Mouse (Mus musculus) kidney, embryonic 16.5 days (tissue): Measurements from ENCODE around the gene Cdc6. TPM values are rescaled to one million over a fixed set of nuclear protein-coding genes. Genes with fewer than 3 reads are reported as not detected.

Source experiments
- ATAC-seq: fragments of 200-750 bp; cut with Nextera tagmentation; 2 replicates; pipeline ENCODE4 v1.8.0; 2017; ENCODE audit warnings: moderate TSS enrichment; ENCODE audit not compliant: low FRiP score, low TSS enrichment
- H3K27ac ChIP-seq: fragments of 300-500 bp; sonication (generic); 2 replicates; pipeline ENCODE4 v1.5.1; 2014; ENCODE audit warnings: low read length
- H3K27me3 ChIP-seq: fragments of 300-500 bp; sonication (generic); 2 replicates; pipeline ENCODE4 v1.6.1; 2014; ENCODE audit warnings: low read length, control low read depth, mixed read lengths; ENCODE audit not compliant: insufficient read depth
- H3K36me3 ChIP-seq: fragments of 300-500 bp; sonication (generic); 2 replicates; pipeline ENCODE4 v1.6.1; 2014; ENCODE audit warnings: low read length, control low read depth, mixed read lengths; ENCODE audit not compliant: insufficient read depth
- H3K4me1 ChIP-seq: fragments of 300-500 bp; sonication (generic); 2 replicates; pipeline ENCODE4 v1.6.1; 2014; ENCODE audit warnings: low read length, control low read depth, mixed read lengths; ENCODE audit not compliant: insufficient read depth
- H3K4me2 ChIP-seq: fragments of 300-500 bp; sonication (generic); replicated peaks from 2 replicates; pipeline ENCODE4 v1.6.1; 2014; ENCODE audit warnings: low read depth, low read length
- H3K4me3 ChIP-seq: fragments of 300-500 bp; sonication (generic); 2 replicates; pipeline ENCODE4 v1.5.1; 2014; ENCODE audit warnings: mild to moderate bottlenecking, low read length
- H3K9ac ChIP-seq: fragments of 300-500 bp; sonication (generic); replicated peaks from 2 replicates; pipeline ENCODE4 v1.6.1; 2014; ENCODE audit warnings: low read length
- H3K9me3 ChIP-seq: fragments of 300-500 bp; sonication (generic); 2 replicates; pipeline ENCODE4 v1.6.1; 2016; ENCODE audit warnings: low read length, control low read depth
- WGBS: fragments of 180-500 bp; shearing (Covaris S2); extraction: QIAGEN DNeasy Blood & Tissue Kit; methylation state at CpG from one replicate; pipeline ENCODE4 v1.1.7; 2014; 5-methylcytosine and 5-hydroxymethylcytosine counted together
- polyA plus RNA-seq: library from polyadenylated mRNA; unstranded; fragments of >200 nt; fragmentation: Nextera tagmentation; extraction: Ambion mirVana; gene quantifications from 2 replicates; pipeline ENCODE4 v1.2.1, GENCODE M21; 2015

Cdc6 gene
- polyA plus RNA-seq, 1 experiment from 2014 or later: 36.2 TPM

DNA sequence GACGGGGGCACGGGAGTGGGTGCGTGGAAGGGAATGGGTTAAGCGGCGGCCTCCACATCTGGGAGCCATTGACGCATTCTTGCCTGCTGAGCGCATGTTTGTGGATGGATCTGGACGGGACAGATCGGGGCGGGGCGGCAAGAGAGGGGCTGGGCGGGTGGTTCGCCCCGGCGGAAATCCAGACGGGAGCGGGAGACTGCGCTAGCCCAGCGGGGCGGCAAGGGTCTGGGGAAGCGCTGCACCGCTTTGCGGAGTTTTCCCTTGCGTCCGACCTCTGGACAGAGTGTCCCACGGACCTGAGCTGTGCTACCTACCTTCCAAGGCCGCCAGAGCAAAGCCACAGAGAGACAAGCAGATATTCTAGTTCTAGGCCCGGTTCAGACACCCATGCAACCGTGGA is 28.6 kb downstream of the Cdc6 start:
- Histone ChIP-seq H3K27me3 (no peaks in the 10 kb centered on the region), H3K4me3 (peak overlapping the region; percentile 80), H3K9ac (peak overlapping the region; percentile 91), H3K4me1 (peaks cover 74% of the 10 kb centered on the region), H3K36me3 (no peaks in the 10 kb centered on the region), H3K9me3 (no peaks in the 10 kb centered on the region), H3K4me2 (peak overlapping the region; percentile 92), H3K27ac (peak overlapping the region; percentile 76)
- peak; percentile 27; the same call in 1 of the 2 replicates for ATAC-seq
- 1% methylated on average over 29 of the region's 29 CpGs for WGBS

DNA sequence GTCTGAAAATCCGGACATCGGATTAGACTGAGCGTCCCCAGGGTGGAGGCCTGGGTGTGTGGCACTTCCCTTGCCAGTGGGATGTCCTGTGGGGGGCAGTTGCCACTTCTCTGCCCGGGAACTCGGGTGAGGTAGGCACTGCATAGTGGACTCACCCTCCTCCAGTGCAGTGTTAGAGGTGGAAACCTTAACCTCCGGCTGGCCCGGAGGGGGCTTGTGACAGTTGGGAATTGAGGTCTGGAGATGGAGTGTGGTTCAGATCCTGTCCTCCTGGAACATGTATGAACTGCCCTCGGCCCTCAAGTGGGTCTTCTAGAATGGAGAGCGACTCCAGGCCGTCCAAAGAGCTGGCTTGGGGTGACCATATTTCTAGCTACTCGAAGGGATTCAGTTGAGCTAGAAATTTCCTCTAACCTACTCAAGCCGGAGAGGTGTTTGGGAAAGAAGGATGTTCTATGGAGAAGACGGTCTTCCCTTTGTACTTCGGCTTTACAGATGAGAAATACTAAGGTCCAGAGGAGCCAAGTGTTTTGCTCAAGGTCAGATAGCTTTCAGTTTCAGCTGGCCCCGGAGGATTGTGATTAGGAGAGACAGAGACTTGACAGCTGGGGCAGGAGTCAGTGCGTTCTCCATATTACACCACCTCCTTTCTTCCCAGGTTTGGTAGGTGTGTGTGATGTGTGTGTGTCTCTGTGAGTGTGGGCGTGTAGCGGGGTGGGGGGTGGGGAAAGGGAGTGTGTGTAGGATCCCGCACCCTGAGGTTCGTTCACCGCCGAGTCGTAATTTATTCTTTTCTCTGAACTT is 29.2 kb downstream of the Cdc6 start:
- ATAC-seq: no peak
- Histone ChIP-seq H3K4me1 (peaks cover 74% of the 10 kb centered on the region), H3K27me3 (no peaks in the 10 kb centered on the region), H3K27ac (peak overlapping the region; percentile 76), H3K9ac (peak overlapping the region; percentile 91), H3K36me3 (no peaks in the 10 kb centered on the region), H3K9me3 (no peaks in the 10 kb centered on the region), H3K4me3 (peak overlapping the region; percentile 80), H3K4me2 (peak overlapping the region; percentile 92)
- 3% methylated on average over 23 of the region's 23 CpGs for WGBS

DNA sequence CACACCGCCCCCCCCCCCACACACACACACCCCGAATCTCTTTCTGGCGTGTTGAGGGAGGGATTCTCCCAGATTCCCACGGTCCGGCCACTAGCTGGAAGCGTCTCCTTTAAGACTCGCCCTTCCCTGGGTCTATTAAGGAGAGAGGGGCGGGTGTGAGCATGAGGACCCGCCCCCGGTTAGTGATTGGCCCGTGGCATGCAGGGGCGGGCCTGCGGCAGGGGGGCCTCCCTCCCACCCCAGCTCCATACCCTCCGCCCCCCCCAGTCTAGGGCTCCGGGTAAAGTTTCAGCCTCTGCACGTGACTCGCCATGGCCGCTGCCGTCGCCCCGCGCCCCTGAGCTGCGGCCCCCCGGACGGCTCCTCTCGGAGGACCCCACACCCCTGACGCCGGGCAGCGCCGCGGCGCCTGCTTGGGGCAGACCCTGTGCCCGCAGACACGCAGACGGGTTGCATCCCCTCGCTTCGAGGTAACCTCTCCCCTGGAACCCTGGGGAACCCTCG is 29.9 kb downstream of the Cdc6 start:
- Histone ChIP-seq H3K4me3 (peak overlapping the region; percentile 80), H3K27ac (peak overlapping the region; percentile 95), H3K4me2 (peak overlapping the region; percentile 92), H3K9me3 (no peaks in the 10 kb centered on the region), H3K27me3 (no peaks in the 10 kb centered on the region), H3K36me3 (no peaks in the 10 kb centered on the region), H3K9ac (peak overlapping the region; percentile 91), H3K4me1 (peaks cover 74% of the 10 kb centered on the region)
- peak; percentile 88 for ATAC-seq
- WGBS: 1% methylated on average over 32 of the region's 38 CpGs

DNA sequence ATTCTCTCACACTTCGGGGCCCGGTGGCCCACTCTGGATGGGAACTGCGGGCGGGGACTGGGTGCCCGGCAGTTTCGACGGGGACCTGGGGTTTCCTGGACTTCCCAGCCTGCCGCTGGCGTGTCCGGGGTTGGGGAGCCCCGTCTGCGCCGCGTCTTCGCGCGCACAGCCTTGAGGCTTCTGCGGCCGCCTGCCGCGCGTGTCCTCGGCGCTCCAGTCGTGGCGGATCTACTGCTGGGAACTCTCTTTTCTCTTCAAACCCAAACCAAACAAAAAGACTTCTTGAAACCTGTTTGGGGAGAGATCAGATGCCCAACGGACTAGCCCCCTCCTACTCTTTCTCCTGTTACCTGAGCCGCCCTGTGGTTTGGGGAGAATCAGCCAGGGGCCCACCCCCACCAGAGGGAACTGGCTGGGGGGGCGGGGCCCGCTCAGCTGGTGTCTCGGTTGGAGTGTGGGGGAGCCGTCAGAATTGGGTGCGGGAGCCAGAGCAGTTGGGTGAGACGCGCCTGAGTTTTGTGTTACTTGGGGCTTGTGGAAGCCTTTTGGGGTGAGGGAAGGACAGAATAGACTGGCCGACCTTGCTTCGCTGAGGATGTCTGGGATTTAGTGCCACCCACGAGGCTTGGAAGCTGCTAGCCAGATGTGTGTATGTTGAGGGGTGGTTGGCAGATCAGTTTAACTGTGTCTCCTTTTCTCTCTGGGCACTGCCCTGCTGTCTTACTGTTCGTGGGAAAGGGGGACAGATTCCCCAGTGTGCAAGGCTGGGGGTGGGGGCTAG is 30.5 kb downstream of the Cdc6 start:
- no peaks in the 10 kb centered on the region for H3K27me3 ChIP-seq
- peak overlapping the region; percentile 91 for H3K9ac ChIP-seq
- peaks cover 74% of the 10 kb centered on the region for H3K4me1 ChIP-seq
- peak; percentile 4 for ATAC-seq
- peak overlapping the region; percentile 80 for H3K4me3 ChIP-seq
- no peaks in the 10 kb centered on the region for H3K36me3 ChIP-seq
- H3K9me3 ChIP-seq: no peaks in the 10 kb centered on the region
- peak overlapping the region; percentile 92 for H3K4me2 ChIP-seq
- under 1% methylated on average over 39 of the region's 39 CpGs for WGBS
- H3K27ac ChIP-seq: peak overlapping the region; percentile 95

DNA sequence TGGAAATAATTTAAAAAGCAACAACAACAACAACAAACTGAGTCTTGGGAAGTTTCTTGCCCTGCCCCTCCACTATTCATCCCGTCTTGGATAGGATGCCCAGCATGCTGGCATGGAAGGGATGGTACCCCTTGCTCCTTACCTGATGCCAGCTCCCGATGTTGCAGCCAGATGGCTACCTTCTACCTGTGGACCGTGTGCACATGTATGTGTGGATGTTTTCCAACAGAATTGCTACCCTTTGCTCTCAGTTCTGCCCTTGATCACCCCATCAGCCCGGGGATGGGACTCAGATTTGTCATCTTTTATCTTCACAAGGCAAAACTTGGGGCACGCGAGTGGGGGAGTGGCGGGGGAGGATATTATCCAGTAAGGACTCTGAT is 31.1 kb downstream of the Cdc6 start:
- H3K27me3 ChIP-seq: no peaks in the 10 kb centered on the region
- H3K9ac ChIP-seq: peak overlapping the region; percentile 91
- 26% methylated on average over 7 of the region's 7 CpGs for WGBS
- H3K9me3 ChIP-seq: no peaks in the 10 kb centered on the region
- peaks cover 74% of the 10 kb centered on the region for H3K4me1 ChIP-seq
- no peaks in the 10 kb centered on the region for H3K36me3 ChIP-seq
- peak overlapping the region; percentile 80 for H3K4me3 ChIP-seq
- H3K4me2 ChIP-seq: peak overlapping the region; percentile 92
- ATAC-seq: no peak
- no peak overlapping the region for H3K27ac ChIP-seq

DNA sequence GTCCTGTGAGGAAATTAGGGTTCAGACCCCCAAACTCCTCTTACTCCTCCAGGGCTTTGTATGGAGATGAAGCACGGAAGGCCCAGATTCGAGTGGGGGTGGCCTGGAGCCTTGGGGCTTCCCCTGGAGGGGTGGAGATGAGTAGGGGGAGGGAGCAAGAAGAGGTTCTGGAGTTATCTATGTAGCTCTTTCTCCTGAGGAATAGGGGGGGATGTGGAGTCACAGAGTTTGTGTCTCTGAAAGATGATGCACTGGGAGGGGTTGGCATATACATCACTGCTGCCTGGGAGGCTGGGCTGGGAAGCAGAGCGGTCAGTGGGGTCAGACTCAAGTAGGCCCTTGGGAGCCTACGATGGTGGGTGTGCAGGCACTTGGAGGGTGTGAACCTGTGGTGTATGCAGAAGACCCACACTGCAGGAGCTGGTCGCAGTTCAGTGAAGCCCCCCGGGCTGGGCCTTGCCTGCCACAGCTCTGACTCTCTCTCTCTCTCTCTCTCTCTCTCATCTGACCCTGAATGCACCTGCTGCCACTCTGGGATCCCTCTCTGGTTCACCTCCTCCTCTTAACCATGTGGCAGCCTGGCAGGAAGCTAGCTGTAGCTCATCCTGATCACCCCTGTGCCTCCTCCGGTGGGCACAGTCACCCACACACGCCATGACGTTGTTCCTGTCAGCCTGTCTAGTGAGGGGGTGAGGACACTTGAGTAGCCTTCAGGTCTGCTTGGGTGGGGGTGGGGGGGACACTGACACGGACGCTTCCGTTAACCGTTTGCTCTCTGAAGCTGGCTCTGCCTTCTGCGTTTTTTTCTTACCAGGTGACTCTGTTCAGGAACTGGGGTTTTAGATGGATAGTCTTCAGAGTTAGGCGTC is 31.7 kb downstream of the Cdc6 start:
- H3K9ac ChIP-seq: peak overlapping the region; percentile 91
- peak overlapping the region; percentile 80 for H3K4me3 ChIP-seq
- ATAC-seq: no peak

DNA sequence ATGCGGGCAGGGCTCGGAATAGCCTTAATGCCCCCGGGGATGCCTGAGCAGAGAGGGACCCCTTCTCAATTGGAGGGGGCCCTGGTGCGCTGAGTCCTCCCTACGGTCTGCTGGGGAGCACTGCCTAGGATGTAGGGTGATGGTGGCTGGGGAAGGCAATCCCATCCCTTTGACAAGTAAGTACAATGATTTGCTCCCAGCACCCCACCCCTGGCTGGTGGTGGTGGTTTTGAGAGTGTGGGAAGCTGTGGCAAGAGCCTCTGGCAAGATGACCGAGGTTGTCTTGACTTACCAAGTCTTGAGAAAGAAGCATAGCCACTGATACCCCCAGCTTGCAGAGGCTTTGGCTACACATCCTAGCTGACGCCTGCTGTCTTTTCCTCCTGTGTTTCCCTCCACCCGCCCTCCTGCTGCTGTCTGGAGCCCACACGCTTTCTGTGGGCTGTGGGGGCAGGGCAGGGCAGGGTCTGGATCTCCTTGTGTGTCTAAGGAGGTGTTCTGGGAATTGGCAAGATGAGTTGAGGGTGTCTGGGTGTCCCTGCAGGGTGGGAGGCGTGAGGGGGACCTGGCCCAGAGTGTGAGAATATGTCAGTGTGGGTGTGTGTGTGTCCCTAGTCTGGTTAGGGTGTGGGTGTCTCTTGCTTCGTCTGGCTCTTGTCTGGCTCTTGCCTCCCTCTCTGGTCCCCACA is 32.5 kb downstream of the Cdc6 start:
- H3K27ac ChIP-seq: peak overlapping the region; percentile 98
- WGBS: 50% methylated on average over 11 of the region's 11 CpGs
- peak overlapping the region; percentile 80; the same call in 1 of the 2 replicates for H3K4me3 ChIP-seq
- no peaks in the 10 kb centered on the region for H3K27me3 ChIP-seq
- peak overlapping the region; percentile 92 for H3K4me2 ChIP-seq
- no peaks in the 10 kb centered on the region for H3K9me3 ChIP-seq
- peaks cover 86% of the 10 kb centered on the region for H3K4me1 ChIP-seq
- H3K36me3 ChIP-seq: no peaks in the 10 kb centered on the region
- peak overlapping the region; percentile 91 for H3K9ac ChIP-seq
- no peak for ATAC-seq

More for the DNA sequence above, 31.7 kb downstream of the Cdc6 start:
- H3K27me3 ChIP-seq: no peaks in the 10 kb centered on the region
- no peaks in the 10 kb centered on the region for H3K9me3 ChIP-seq
- H3K4me1 ChIP-seq: peaks cover 79% of the 10 kb centered on the region
- WGBS: 25% methylated on average over 15 of the region's 15 CpGs
- H3K4me2 ChIP-seq: peak overlapping the region; percentile 92
- no peak overlapping the region for H3K27ac ChIP-seq
- no peaks in the 10 kb centered on the region for H3K36me3 ChIP-seq

DNA sequence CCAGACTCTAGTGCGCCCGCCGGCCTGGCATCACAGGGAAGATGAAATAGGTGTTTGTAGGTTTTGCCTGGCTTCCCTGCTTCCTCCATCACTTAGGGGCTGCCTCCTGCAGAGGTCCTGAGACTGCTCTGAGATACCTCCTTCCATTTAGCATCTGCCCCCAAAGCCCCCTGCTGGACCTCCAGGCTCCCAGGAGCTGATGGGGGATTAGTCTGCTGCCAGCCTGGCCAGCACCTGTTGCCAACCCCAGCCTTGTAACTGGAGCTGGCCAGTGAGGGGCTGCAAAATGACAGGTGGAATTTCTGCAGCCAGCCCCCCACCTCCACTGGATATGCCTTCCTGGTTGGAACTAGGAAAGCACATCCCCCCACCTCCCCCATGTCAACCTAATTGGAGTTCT is 33.2 kb downstream of the Cdc6 start:
- peak overlapping the region; percentile 92 for H3K4me2 ChIP-seq
- H3K4me1 ChIP-seq: peaks cover 86% of the 10 kb centered on the region
- no peak for ATAC-seq
- H3K27me3 ChIP-seq: no peaks in the 10 kb centered on the region
- H3K9ac ChIP-seq: peak overlapping the region; percentile 70
- WGBS: 30% methylated on average over 3 of the region's 3 CpGs
- H3K27ac ChIP-seq: peak overlapping the region; percentile 98
- peak overlapping the region; percentile 43 for H3K4me3 ChIP-seq
- no peaks in the 10 kb centered on the region for H3K9me3 ChIP-seq
- H3K36me3 ChIP-seq: no peaks in the 10 kb centered on the region

DNA sequence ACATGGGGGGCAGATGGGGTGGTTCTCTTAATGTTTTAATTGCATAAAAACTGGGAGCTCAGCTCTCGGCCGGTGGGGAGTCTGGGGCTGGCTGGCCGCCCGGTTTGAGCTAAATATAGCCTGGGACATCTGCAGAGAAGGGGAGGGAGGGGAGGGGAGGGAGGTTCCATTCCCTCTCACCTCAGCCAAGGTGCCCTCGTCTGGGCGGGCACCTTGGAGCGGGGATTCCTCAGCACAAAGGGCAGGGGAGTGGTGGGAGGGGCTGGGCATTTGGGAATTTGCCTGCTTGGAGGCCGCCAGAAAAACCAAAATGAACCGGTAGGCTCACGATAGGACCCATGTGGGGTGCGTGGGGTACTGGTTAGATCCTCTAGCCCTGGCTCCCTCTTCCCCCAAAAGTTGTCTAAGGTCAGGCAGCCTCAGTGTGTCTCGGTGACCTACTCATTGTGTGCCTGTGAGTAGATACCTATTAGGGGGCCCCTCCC is 33.8 kb downstream of the Cdc6 start:
- WGBS: under 1% methylated on average over 12 of the region's 12 CpGs

More for the DNA sequence above, 33.8 kb downstream of the Cdc6 start:
- Histone ChIP-seq H3K9ac (peak overlapping the region; percentile 70), H3K4me2 (peak overlapping the region; percentile 92), H3K4me3 (peak overlapping the region; percentile 43), H3K36me3 (no peaks in the 10 kb centered on the region), H3K27me3 (no peaks in the 10 kb centered on the region), H3K4me1 (peaks cover 83% of the 10 kb centered on the region), H3K9me3 (no peaks in the 10 kb centered on the region), H3K27ac (peak overlapping the region; percentile 98)
- ATAC-seq: no peak
